Mouse (Mus musculus) telencephalon, adult 2 months (tissue): ENCODE data around the gene Tcea2.

Experiments
- DNase-seq: peaks from one replicate; pipeline ENCODE4 v3.0.0-alpha.2; 2011; ENCODE audit warnings: low read depth, low spot score

Tcea2 gene

DNA sequence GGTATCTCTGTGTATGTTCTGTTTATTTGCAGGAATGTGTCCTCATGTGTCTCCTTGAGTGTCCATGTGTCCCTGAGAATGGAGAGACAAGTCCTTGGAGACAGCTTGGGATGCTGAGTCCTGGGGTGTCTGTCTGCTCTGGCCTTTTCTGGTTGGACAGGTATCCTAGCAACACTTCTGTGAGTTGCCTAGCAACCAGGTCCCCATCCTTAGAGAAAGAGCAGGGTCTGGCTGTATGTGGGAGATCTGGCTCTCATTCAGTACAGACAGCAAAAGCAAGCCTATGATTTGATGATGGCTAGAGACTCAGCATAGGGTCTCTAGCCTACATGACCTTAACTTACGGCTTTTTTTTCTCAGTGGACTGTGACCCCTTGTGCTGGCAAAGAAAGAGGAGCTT is 33.6 kb downstream of the Tcea2 start:
- DNase-seq, result peak; percentile 87

DNA sequence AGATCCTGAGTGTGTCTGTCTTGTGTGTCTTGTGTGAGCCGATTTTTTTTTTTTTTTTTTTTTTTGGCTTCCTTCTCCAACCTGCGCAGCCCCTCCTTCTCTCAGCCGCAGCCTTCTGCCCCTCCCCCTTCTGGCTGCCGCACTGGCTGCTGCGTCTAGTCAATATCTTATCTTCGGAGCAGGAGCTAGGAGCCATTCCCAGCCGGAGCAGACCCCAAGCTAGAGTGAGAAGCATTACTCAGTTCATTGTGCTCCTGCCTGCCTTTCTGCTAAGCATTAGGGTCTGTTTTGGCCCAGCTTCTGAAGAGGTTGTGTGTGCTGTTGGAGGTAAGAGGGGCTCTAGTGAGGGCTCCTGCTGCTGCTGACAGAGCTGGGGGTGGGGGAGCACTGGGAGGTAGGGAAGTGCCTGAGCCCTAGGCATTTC is 34.8 kb downstream of the Tcea2 start, which contains the start of gene Oprl1:
Gene Oprl1, plus strand, starts transcription at position 114 of the 424 bp plus-strand sequence.
- DNase-seq, result peak; percentile 68

DNA sequence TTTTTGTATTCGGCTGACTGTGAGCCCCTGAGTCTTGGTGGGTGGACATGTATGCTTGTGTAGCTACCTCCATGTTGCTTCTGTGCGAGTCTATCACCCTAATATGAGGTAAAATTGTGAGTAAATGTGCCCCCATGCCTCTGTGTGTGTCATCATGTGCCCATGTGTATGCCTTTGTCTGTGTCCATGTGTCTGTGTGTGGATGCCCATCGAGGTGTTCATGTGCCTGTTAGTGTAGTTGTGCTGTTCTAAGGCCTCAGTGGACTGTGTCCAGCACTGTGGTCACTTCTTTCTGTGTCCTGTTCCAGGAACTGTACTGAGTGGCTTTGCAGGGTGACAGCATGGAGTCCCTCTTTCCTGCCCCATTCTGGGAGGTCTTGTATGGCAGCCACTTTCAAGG is 35.3 kb downstream of the Tcea2 start:
- DNase-seq, result no peak

DNA sequence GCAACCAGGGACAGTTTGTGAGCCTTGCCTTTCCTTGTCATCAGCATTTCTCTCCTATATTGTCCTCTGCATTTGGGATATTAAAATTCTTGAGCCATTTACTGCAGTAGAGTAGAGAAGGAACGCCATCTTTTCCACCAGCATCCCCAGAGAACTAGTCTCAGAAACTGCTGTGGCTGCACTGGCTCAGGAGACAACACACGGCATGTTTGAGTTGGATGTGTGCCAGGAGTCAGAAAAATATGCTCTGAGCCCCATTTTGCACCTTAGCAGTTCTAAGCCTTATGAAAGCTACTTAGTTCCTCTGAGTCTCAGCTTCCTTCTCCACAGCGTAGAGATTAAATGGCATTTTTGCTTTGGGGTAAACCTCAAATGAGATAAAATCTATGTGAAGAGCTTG is 36.9 kb downstream of the Tcea2 start:
- no peak for DNase-seq

DNA sequence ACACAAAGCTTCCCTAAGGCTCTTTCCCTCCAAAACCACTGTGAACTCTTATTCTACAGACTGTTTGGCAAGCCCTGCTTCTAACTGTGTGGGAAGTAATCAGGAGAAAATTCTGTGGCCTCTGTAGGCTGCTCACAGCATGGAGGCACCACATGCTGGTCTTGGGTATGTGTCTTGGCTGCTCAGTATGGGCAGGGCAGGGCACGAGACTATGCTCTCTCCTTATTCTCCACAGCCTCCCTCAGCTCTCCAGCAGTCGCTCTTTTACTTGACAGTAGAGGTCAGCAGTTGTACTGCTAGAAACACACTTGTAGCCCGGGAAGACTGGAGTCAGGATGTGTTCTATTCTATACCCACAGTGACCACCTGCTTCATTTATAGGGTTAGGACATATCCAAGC is 40.0 kb downstream of the Tcea2 start:
- DNase-seq, result no peak

DNA sequence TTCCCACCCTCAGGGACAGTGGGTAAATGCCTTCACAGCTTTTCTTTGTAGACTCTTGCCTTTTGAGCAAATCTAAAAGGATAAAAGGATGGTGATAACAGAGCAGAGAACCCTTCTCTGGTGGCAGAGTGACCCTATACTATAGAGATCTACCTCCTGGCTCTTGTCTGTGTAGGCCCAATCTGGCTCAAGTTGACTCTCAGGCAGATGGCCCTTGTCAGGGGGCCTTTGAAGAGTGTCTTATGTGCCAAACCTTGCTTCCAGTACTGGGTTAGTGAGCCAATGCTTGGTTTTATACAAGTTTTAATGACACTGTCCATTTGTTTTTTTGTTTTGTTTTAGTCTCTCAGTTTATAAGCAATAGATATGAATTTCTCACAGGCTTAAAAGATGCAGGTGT is 41.1 kb downstream of the Tcea2 start:
- no peak for DNase-seq

DNA sequence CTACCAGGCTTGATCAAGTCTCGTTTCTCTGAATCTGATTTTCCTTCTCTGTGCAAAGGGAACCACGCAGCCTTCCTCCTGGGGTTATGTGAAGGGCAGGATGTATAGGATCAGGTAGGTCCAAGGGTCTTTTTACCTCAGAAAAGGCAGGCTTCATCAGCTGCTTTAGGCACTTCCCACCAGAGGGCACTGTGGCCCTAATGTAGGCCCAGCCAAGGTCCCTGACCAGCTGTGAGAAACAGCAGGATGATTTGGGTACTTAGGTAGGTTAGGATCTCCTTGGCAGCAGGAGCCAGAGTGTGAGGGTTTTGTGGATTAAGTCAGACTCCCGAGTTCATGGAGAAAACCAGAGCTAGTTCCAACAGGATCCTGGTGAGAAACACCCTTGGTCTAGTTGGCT is 42.1 kb downstream of the Tcea2 start:
- no peak for DNase-seq

DNA sequence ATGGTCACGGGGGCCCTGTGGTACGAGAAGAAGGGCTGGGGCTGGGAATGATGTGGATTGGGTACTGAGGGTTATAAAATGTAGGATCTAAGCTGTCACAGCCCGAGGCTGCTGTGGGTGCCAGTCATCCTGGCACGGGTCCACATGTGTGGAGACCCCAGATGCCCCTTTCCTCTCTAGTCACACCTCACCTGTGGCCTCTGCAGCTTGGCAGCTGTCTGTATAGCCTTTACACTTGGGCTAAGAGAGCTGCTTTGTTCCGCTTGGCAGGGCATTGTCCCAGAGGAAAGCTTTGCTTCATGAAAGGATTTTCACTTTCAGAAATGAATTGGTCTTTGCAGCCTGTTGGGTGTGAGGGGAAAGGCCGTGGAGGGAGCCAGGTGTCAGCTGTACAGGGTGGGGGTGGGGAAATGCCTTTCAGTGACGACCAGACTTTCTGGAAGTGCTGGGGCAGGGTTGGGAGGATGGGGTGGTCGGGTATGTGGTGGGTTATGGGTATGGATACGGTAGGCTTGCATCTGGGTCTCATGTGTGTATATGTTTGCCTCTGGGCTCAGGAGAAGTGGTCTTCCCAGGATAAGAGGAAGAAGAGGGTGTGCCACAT is 47.7 kb downstream of the Tcea2 start:
- no peak for DNase-seq

DNA sequence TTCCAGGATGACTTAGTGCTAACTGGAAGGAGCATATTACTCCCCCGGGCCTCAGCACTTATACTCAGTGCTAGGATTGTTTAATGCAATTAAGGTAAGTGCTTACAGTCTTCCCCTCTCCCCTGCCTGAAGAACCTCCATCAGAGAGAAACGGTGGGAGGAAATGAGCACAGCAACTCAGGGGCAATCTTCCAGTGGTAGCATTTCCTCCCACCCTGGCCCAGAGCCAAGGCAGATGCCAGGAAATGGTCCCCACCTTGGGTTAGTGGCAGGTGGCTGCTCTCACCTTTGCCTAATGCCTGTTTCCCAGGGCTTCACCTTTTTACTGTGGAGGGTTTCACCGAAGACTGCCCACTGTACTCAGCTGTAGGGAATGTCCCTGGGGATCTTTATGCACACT is 49.9 kb downstream of the Tcea2 start:
- no peak for DNase-seq
